8 mouse cellular contexts compared by ENCODE assay signal in the genomic region with DNA sequence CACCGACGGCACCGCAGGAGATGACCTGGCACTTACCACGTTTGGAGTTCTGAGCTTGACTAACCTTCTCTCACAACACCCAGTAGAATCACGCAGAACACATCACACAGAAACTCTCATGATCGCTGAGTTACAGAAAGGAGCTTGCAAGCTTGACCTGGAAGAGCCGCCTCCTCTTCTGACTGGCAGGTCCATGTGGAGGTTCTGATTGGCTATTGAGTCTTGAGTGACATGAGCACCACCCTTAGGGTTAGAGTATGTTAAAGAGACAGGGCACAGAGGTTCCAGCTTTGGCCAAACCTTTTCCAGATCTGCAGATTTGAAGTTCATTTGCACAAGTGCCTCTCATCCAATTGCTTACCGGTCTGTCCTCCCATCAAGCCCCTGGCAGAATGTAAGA. TPM values are rescaled to one million over a fixed set of nuclear protein-coding genes. Genes with fewer than 3 reads are reported as not detected.
DNase-seq lines count a peak whose midpoint lies in the region; ATAC-seq and TF ChIP-seq lines count a peak whose summit lies in the region.
"Not testable (repeated sequence)": the region's sequence is repeated elsewhere in the genome, so short reads cannot be mapped to it uniquely, and the experiment has no call there.

Gm4631 (minus strand) TSS at position 101 of the 400 bp plus-strand sequence.

- not testable (repeated sequence) for H3K27me3 ChIP-seq in MEL (ENCODE audit: control insufficient read depth in 1 of 2, insufficient read depth in 2 of 2, low read length in 2 of 2); forebrain, embryonic 16.5 days (replicated peaks; ENCODE audit: control insufficient read depth, insufficient read depth, low read length); heart, embryonic 11.5 days (ENCODE audit: control insufficient read depth, insufficient read depth, low read length); hindbrain, embryonic 16.5 days (replicated peaks; ENCODE audit: control insufficient read depth, insufficient read depth, low read length); lung, embryonic 14.5 days (ENCODE audit: insufficient read depth, low read length); neural tube, embryonic 13.5 days

- not testable (repeated sequence) for H3K9me3 ChIP-seq in MEL (replicated peaks; ENCODE audit: insufficient read depth, low read length); forebrain, embryonic 16.5 days (ENCODE audit: control insufficient read depth, low read length); heart, embryonic 11.5 days (replicated peaks; ENCODE audit: control insufficient read depth, low read length); hindbrain, embryonic 16.5 days (ENCODE audit: control insufficient read depth, low read length); lung, embryonic 14.5 days (ENCODE audit: low read depth, low read length); neural tube, embryonic 13.5 days

- not testable (repeated sequence) for TF ChIP-seq RAD21 in MEL (IDR thresholded peaks at IDR 0.05; ENCODE audit: low read depth, low read length)

- H3K36me3 ChIP-seq in MEL (ENCODE audit: control insufficient read depth in 1 of 2, insufficient read depth in 2 of 2, low read length in 2 of 2); forebrain, embryonic 16.5 days (ENCODE audit: control insufficient read depth, insufficient read depth); heart, embryonic 11.5 days (ENCODE audit: control insufficient read depth, insufficient read depth, low read length); hindbrain, embryonic 16.5 days (ENCODE audit: control insufficient read depth, insufficient read depth, low read length); lung, embryonic 14.5 days (ENCODE audit: insufficient read depth); neural tube, embryonic 13.5 days: not testable (repeated sequence)

- WGBS in forebrain, embryonic 16.5 days = no CpG with 5 or more reads among the region's 8 CpGs
- WGBS in heart, embryonic 11.5 days (ENCODE audit: insufficient replicate concordance) = no CpG with 5 or more reads among the region's 8 CpGs
- WGBS in hindbrain, embryonic 16.5 days = no CpG with 5 or more reads among the region's 8 CpGs
- no CpG with 5 or more reads among the region's 8 CpGs for WGBS in lung, embryonic 14.5 days
- WGBS in neural tube, embryonic 13.5 days = no CpG with 5 or more reads among the region's 8 CpGs

- not testable (repeated sequence) for TF ChIP-seq EP300 in MEL (IDR thresholded peaks at IDR 0.05; ENCODE audit: low read depth in 1 of 2, low read length in 2 of 2)

- not testable (repeated sequence) for TF ChIP-seq POLR2A in MEL (IDR thresholded peaks at IDR 0.05; ENCODE audit: control insufficient read depth in 1 of 2, insufficient read depth in 1 of 2, low read depth in 1 of 2, low read length in 2 of 2, poor library complexity in 1 of 2)

- H3K4me2 ChIP-seq in forebrain, embryonic 16.5 days (ENCODE audit: low read length); heart, embryonic 11.5 days; hindbrain, embryonic 16.5 days (ENCODE audit: low read length); lung, embryonic 14.5 days; neural tube, embryonic 13.5 days: not testable (repeated sequence)

- not testable (repeated sequence) for H3K9ac ChIP-seq in MEL (ENCODE audit: control insufficient read depth, low read depth, low read length, poor library complexity, severe bottlenecking); forebrain, embryonic 16.5 days (replicated peaks; ENCODE audit: low read depth, low read length); heart, embryonic 11.5 days (ENCODE audit: low read depth, low read length); hindbrain, embryonic 16.5 days (ENCODE audit: low read depth, low read length); lung, embryonic 14.5 days; neural tube, embryonic 13.5 days

- ATAC-seq in common myeloid progenitor, adult 5-6 weeks (replicated peaks; ENCODE audit: low read depth, poor library complexity, severe bottlenecking); forebrain, embryonic 16.5 days; heart, embryonic 11.5 days (replicated peaks; ENCODE audit: insufficient number of reproducible peaks, low FRiP score, low TSS enrichment); hindbrain, embryonic 16.5 days; lung, embryonic 14.5 days (ENCODE audit: insufficient read depth); neural tube, embryonic 13.5 days (ENCODE audit: low read depth): not testable (repeated sequence)

- DNase-seq in MEL (ENCODE audit: low read depth, low spot score); left cerebral cortex, adult 18-20 months (ENCODE audit: low spot score in 2 of 2); lung, embryonic 14.5 days: not testable (repeated sequence)

- not testable (repeated sequence) for TF ChIP-seq CTCF in MEL (IDR thresholded peaks at IDR 0.05 in 2 of 3, conservative IDR thresholded peaks at IDR 0.05 in 1 of 3; ENCODE audit: control insufficient read depth in 1 of 3, insufficient read depth in 1 of 3, low read depth in 2 of 3, low read length in 3 of 3, poor library complexity in 1 of 3, severe bottlenecking in 1 of 3); lung, embryonic 14.5 days (IDR thresholded peaks at IDR 0.05; ENCODE audit: low read depth)

- H3K27ac ChIP-seq in MEL (ENCODE audit: control insufficient read depth, low read depth, low read length); forebrain, embryonic 16.5 days (ENCODE audit: low read length); heart, embryonic 11.5 days (ENCODE audit: low read depth, low read length); hindbrain, embryonic 16.5 days (ENCODE audit: low read depth, low read length); lung, embryonic 14.5 days (ENCODE audit: low read depth); neural tube, embryonic 13.5 days (replicated peaks): not testable (repeated sequence)

- H3K4me3 ChIP-seq in MEL (ENCODE audit: control insufficient read depth in 1 of 2, insufficient read depth in 1 of 2, low read depth in 2 of 2, low read length in 2 of 2); forebrain, embryonic 16.5 days (replicated peaks; ENCODE audit: low read length); heart, embryonic 11.5 days (ENCODE audit: low read depth, low read length); hindbrain, embryonic 16.5 days (ENCODE audit: low read length); lung, embryonic 14.5 days (ENCODE audit: low read depth, low read length); neural tube, embryonic 13.5 days: not testable (repeated sequence)

- not testable (repeated sequence) for H3K79me2 ChIP-seq in MEL (ENCODE audit: control insufficient read depth, insufficient read depth, low read length, poor library complexity)

- H3K4me1 ChIP-seq in MEL (ENCODE audit: control insufficient read depth in 1 of 2, insufficient read depth in 2 of 2, low read length in 2 of 2); forebrain, embryonic 16.5 days (replicated peaks; ENCODE audit: control insufficient read depth, insufficient read depth, low read length); heart, embryonic 11.5 days (ENCODE audit: control insufficient read depth, insufficient read depth, low read length); hindbrain, embryonic 16.5 days (ENCODE audit: control insufficient read depth, insufficient read depth, low read depth, low read length); lung, embryonic 14.5 days (ENCODE audit: insufficient read depth); neural tube, embryonic 13.5 days (replicated peaks): not testable (repeated sequence)

RNA-seq across cellular contexts. Expression of gene Gm4631, which starts in this region (rescaled TPM):
- total RNA-seq in MEL (2012; rRNA removed) = 6.8 and 11.4 TPM in 2 replicates
- polyA plus RNA-seq in MEL (2012; ENCODE audit: insufficient read depth in 1 of 2, insufficient read length in 2 of 2, low read depth in 1 of 2, low replicate concordance in 2 of 2, missing spikeins in 1 of 2) = 100 to 1,000 TPM in 1 of 2 experiments, 1 to 10 TPM in 1; 9.5 to 544 TPM
- total RNA-seq in common myeloid progenitor, adult 5-6 weeks (2017) = 24.7 and 26.8 TPM in 2 replicates
- 20.7 and 20.8 TPM in 2 replicates for polyA plus RNA-seq in forebrain, embryonic 16.5 days (2015; fragmentation: Nextera tagmentation; extraction: Ambion mirVana)
- polyA plus RNA-seq in heart, embryonic 11.5 days (2014; fragmentation: Nextera tagmentation; extraction: Ambion mirVana) = 13.3 and 14.1 TPM in 2 replicates
- 17.6 and 18.0 TPM in 2 replicates for polyA plus RNA-seq in hindbrain, embryonic 16.5 days (2015; fragmentation: Nextera tagmentation; extraction: Ambion mirVana)
- total RNA-seq in left cerebral cortex, adult 18-20 months (2021) = 10 to 100 TPM; 59.3 to 70.6 TPM
- polyA plus RNA-seq in lung, embryonic 14.5 days (2014; fragmentation: Nextera tagmentation; extraction: Ambion mirVana) = 23.8 and 24.0 TPM in 2 replicates
- polyA plus RNA-seq in neural tube, embryonic 13.5 days (2015; fragmentation: Nextera tagmentation; extraction: Ambion mirVana) = 14.0 and 15.5 TPM in 2 replicates
